Mouse (Mus musculus): Measurements from ENCODE around the gene Ssbp4. TPM values are rescaled to one million over a fixed set of nuclear protein-coding genes. Genes with fewer than 3 reads are reported as not detected.

Gene Ssbp4
- polyA plus RNA-seq (2012; fragmentation: generic; extraction: Trizol) = 193 TPM
- long read RNA-seq, experiment 1, transcript Ssbp4-201 (17 exons, 1,475 nt) = major isoform, 34 of 59 reads
- long read RNA-seq, experiment 1, partial matches to known transcripts = 6 of 59 reads
- long read RNA-seq, experiment 1, other reads (novel, unspliced or antisense) = 19 of 59 reads
- long read RNA-seq, experiment 2, transcript Ssbp4-201 (17 exons, 1,475 nt) = major isoform, 47 of 97 reads
- long read RNA-seq, experiment 2, partial matches to known transcripts = 2 of 97 reads
- long read RNA-seq, experiment 2, other reads (novel, unspliced or antisense) = 48 of 97 reads

GRCm38 (mm10) chr8:70608749-70609367, at the start of gene Ssbp4:
Ssbp4 (minus strand) TSS chr8:70608872.
- peaks cover 17% of the 10 kb centered on the region for H3K79me3 ChIP-seq (ENCODE audit: low read depth)
- peaks cover 43% of the 10 kb centered on the region for H3K79me2 ChIP-seq (ENCODE audit: control insufficient read depth, insufficient read depth)
- TF ChIP-seq MYOD1 (IDR thresholded peaks at IDR 0.05; ENCODE audit: control insufficient read depth, insufficient read length, low read depth) (peak; percentile 21), USF1 (IDR thresholded peaks at IDR 0.05; ENCODE audit: low read depth) (no peak), CTCF (IDR thresholded peaks at IDR 0.05; ENCODE audit: control insufficient read depth, insufficient read depth, insufficient read length) (no peak)

GRCm38 (mm10) chr8:70657739-70658138, 49.1 kb upstream of the Ssbp4 start:
- H3K79me2 ChIP-seq (ENCODE audit: control insufficient read depth, insufficient read depth) = peaks cover 19% of the 10 kb centered on the region
- H3K4me3 ChIP-seq (ENCODE audit: insufficient read depth, poor library complexity, severe bottlenecking) = no peak overlapping the region
- no peak for TF ChIP-seq MYOD1 (IDR thresholded peaks at IDR 0.05; ENCODE audit: control insufficient read depth, insufficient read length, low read depth)
- no peak for TF ChIP-seq CTCF (IDR thresholded peaks at IDR 0.05; ENCODE audit: control insufficient read depth, insufficient read depth, insufficient read length)
- no peak for TF ChIP-seq MYOG (IDR thresholded peaks at IDR 0.05; ENCODE audit: control insufficient read depth, extremely low read depth, insufficient read length)
- TF ChIP-seq USF1 (IDR thresholded peaks at IDR 0.05; ENCODE audit: low read depth) = no peak
- no peak for TF ChIP-seq MAX (IDR thresholded peaks at IDR 0.05)
- no peak for TF ChIP-seq FOSL1 (IDR thresholded peaks at IDR 0.05; ENCODE audit: insufficient read depth, low read length, poor library complexity, severe bottlenecking)
- no peaks in the 10 kb centered on the region for H3K27me3 ChIP-seq (ENCODE audit: control insufficient read depth, insufficient read depth, insufficient read length)
- H3ac ChIP-seq (ENCODE audit: control insufficient read depth, insufficient read length, low read depth) = no peak overlapping the region
- H3K36me3 ChIP-seq (ENCODE audit: control insufficient read depth, insufficient read depth) = peaks cover 20% of the 10 kb centered on the region
- H3K79me3 ChIP-seq (ENCODE audit: low read depth) = no peaks in the 10 kb centered on the region

More at GRCm38 (mm10) chr8:70608749-70609367, at the start of gene Ssbp4:
- H3K27me3 ChIP-seq (ENCODE audit: control insufficient read depth, insufficient read depth, insufficient read length) = no peaks in the 10 kb centered on the region
- peak within 1 kb of the TSS; percentile 100 for H3ac ChIP-seq (ENCODE audit: control insufficient read depth, insufficient read length, low read depth)
- peak within 1 kb of the TSS; percentile 61 for H3K4me3 ChIP-seq (ENCODE audit: insufficient read depth, poor library complexity, severe bottlenecking)
- no peaks in the 10 kb centered on the region for H3K36me3 ChIP-seq (ENCODE audit: control insufficient read depth, insufficient read depth)

DNA sequence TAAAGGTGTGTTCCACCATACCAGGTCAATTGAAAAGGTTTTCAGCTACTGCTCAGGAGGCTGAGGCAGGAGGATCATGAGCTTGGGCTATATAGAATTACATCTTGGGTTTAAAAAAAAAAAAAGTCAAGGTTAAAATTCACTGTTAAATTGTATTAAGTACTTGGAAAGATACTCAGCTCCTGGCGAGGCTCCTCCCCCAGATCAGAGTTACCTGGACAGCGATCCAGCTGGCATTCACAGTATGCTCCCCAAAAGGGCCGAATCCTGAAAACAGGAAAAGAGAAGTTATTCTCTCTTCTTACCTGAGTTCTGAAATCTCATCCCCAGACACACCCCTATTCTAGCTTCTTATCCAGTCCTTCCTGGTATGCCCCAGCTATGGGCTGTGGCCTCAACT, 48.5 kb upstream of the Ssbp4 start:
- H3K79me3 ChIP-seq (ENCODE audit: low read depth) = no peaks in the 10 kb centered on the region
- no peaks in the 10 kb centered on the region for H3K27me3 ChIP-seq (ENCODE audit: control insufficient read depth, insufficient read depth, insufficient read length)
- H3K36me3 ChIP-seq (ENCODE audit: control insufficient read depth, insufficient read depth) = peaks cover 20% of the 10 kb centered on the region
- H3K79me2 ChIP-seq (ENCODE audit: control insufficient read depth, insufficient read depth) = peaks cover 19% of the 10 kb centered on the region
- H3K4me3 ChIP-seq (ENCODE audit: insufficient read depth, poor library complexity, severe bottlenecking) = no peak overlapping the region
- no peak overlapping the region for H3ac ChIP-seq (ENCODE audit: control insufficient read depth, insufficient read length, low read depth)
- TF ChIP-seq USF1 (IDR thresholded peaks at IDR 0.05; ENCODE audit: low read depth) = no peak
- TF ChIP-seq MYOD1 (IDR thresholded peaks at IDR 0.05; ENCODE audit: control insufficient read depth, insufficient read length, low read depth) = no peak
- TF ChIP-seq CEBPB (IDR thresholded peaks at IDR 0.05; ENCODE audit: low read depth) = no peak
- no peak for TF ChIP-seq FOSL1 (IDR thresholded peaks at IDR 0.05; ENCODE audit: insufficient read depth, low read length, poor library complexity, severe bottlenecking)
- TF ChIP-seq MYOG (IDR thresholded peaks at IDR 0.05; ENCODE audit: control insufficient read depth, extremely low read depth, insufficient read length) = no peak
- TF ChIP-seq CTCF (IDR thresholded peaks at IDR 0.05; ENCODE audit: control insufficient read depth, insufficient read depth, insufficient read length) = no peak
- no peak for TF ChIP-seq MAX (IDR thresholded peaks at IDR 0.05)

GRCm38 (mm10) chr8:70656193-70656790, 47.6 kb upstream of the Ssbp4 start:
- H3K36me3 ChIP-seq (ENCODE audit: control insufficient read depth, insufficient read depth) = peaks cover 26% of the 10 kb centered on the region

GRCm38 (mm10) chr8:70655469-70655868, 46.8 kb upstream of the Ssbp4 start:
- H3K4me3 ChIP-seq (ENCODE audit: insufficient read depth, poor library complexity, severe bottlenecking) = no peak overlapping the region
- no peaks in the 10 kb centered on the region for H3K27me3 ChIP-seq (ENCODE audit: control insufficient read depth, insufficient read depth, insufficient read length)
- H3K79me2 ChIP-seq (ENCODE audit: control insufficient read depth, insufficient read depth) = peaks cover 19% of the 10 kb centered on the region
- peaks cover 34% of the 10 kb centered on the region for H3K36me3 ChIP-seq (ENCODE audit: control insufficient read depth, insufficient read depth)
- no peak overlapping the region for H3ac ChIP-seq (ENCODE audit: control insufficient read depth, insufficient read length, low read depth)
- no peaks in the 10 kb centered on the region for H3K79me3 ChIP-seq (ENCODE audit: low read depth)
- no peak for TF ChIP-seq MYOD1 (IDR thresholded peaks at IDR 0.05; ENCODE audit: control insufficient read depth, insufficient read length, low read depth)
- TF ChIP-seq FOSL1 (IDR thresholded peaks at IDR 0.05; ENCODE audit: insufficient read depth, low read length, poor library complexity, severe bottlenecking) = no peak
- no peak for TF ChIP-seq CEBPB (IDR thresholded peaks at IDR 0.05; ENCODE audit: low read depth)
- no peak for TF ChIP-seq CTCF (IDR thresholded peaks at IDR 0.05; ENCODE audit: control insufficient read depth, insufficient read depth, insufficient read length)
- no peak for TF ChIP-seq MAX (IDR thresholded peaks at IDR 0.05)
- TF ChIP-seq USF1 (IDR thresholded peaks at IDR 0.05; ENCODE audit: low read depth) = no peak
- TF ChIP-seq MYOG (IDR thresholded peaks at IDR 0.05; ENCODE audit: control insufficient read depth, extremely low read depth, insufficient read length) = no peak

More at GRCm38 (mm10) chr8:70656193-70656790, 47.6 kb upstream of the Ssbp4 start:
- H3K4me3 ChIP-seq (ENCODE audit: insufficient read depth, poor library complexity, severe bottlenecking) = no peak overlapping the region
- H3K79me3 ChIP-seq (ENCODE audit: low read depth) = no peaks in the 10 kb centered on the region
- H3K79me2 ChIP-seq (ENCODE audit: control insufficient read depth, insufficient read depth) = peaks cover 19% of the 10 kb centered on the region
- TF ChIP-seq USF1 (IDR thresholded peaks at IDR 0.05; ENCODE audit: low read depth) = no peak
- no peak for TF ChIP-seq CEBPB (IDR thresholded peaks at IDR 0.05; ENCODE audit: low read depth)
- H3ac ChIP-seq (ENCODE audit: control insufficient read depth, insufficient read length, low read depth) = no peak overlapping the region
- no peaks in the 10 kb centered on the region for H3K27me3 ChIP-seq (ENCODE audit: control insufficient read depth, insufficient read depth, insufficient read length)

Measured in C2C12 (cell line).